Mouse (Mus musculus) small intestine, adult 2 months (tissue): ENCODE results near the gene Slc32a1. TPM values are rescaled to one million over a fixed set of nuclear protein-coding genes. Genes with fewer than 3 reads are reported as not detected.

Experiments used
- H3K27ac ChIP-seq: fragments of 200-500 bp; 2 replicates; pipeline ENCODE4 v1.5.1; 2012; ENCODE audit warnings: low read depth, low read length, control low read depth, inconsistent platforms; ENCODE audit not compliant: insufficient read depth
- H3K27me3 ChIP-seq: fragments of 200-500 bp; 2 replicates; pipeline ENCODE4 v1.6.1; 2012; ENCODE audit warnings: mild to moderate bottlenecking, moderate library complexity, low read length, inconsistent platforms; ENCODE audit not compliant: control insufficient read depth, insufficient read depth
- H3K36me3 ChIP-seq: fragments of 200-500 bp; 2 replicates; pipeline ENCODE4 v1.6.1; 2012; ENCODE audit warnings: mild to moderate bottlenecking, low read length, control low read depth, inconsistent platforms; ENCODE audit not compliant: control insufficient read depth, insufficient read depth
- H3K4me1 ChIP-seq: fragments of 200-500 bp; 2 replicates; pipeline ENCODE4 v1.6.1; 2012; ENCODE audit warnings: low read length, inconsistent platforms, mixed read lengths; ENCODE audit not compliant: control insufficient read depth, insufficient read depth, insufficient read length
- H3K4me3 ChIP-seq: fragments of 200-500 bp; 2 replicates; pipeline ENCODE4 v1.5.1; 2012; ENCODE audit warnings: low read depth, mild to moderate bottlenecking, control low read depth, inconsistent platforms, low read length, moderate library complexity
- CTCF ChIP-seq: fragments of 200-500 bp; IDR thresholded peaks from 2 replicates; pipeline ENCODE4 v1.5.1; 2012; ENCODE audit warnings: low read depth, mild to moderate bottlenecking, control low read depth, inconsistent platforms, low read length, moderate library complexity, mixed read lengths; ENCODE audit not compliant: insufficient replicate concordance, insufficient read length; ENCODE audit errors: extremely low read depth
- POLR2A ChIP-seq: fragments of 200-500 bp; IDR thresholded peaks from 2 replicates; pipeline ENCODE4 v1.6.1; 2012; ENCODE audit warnings: low read depth, mild to moderate bottlenecking, control low read depth, inconsistent platforms, low read length, moderate library complexity
- WGBS: fragments of 180-500 bp; shearing (Covaris S2); methylation state at CpG from one replicate; pipeline ENCODE4 v1.1.7; 2018; 5-methylcytosine and 5-hydroxymethylcytosine counted together
- polyA plus RNA-seq: library from polyadenylated mRNA; depleted of rRNA; stranded (reverse); fragments of >200 nt; gene quantifications from 2 replicates; pipeline ENCODE4 v1.2.3, GENCODE M21; 2012; rRNA removed

Slc32a1 gene
- polyA plus RNA-seq, result not detected in 2 replicates

DNA sequence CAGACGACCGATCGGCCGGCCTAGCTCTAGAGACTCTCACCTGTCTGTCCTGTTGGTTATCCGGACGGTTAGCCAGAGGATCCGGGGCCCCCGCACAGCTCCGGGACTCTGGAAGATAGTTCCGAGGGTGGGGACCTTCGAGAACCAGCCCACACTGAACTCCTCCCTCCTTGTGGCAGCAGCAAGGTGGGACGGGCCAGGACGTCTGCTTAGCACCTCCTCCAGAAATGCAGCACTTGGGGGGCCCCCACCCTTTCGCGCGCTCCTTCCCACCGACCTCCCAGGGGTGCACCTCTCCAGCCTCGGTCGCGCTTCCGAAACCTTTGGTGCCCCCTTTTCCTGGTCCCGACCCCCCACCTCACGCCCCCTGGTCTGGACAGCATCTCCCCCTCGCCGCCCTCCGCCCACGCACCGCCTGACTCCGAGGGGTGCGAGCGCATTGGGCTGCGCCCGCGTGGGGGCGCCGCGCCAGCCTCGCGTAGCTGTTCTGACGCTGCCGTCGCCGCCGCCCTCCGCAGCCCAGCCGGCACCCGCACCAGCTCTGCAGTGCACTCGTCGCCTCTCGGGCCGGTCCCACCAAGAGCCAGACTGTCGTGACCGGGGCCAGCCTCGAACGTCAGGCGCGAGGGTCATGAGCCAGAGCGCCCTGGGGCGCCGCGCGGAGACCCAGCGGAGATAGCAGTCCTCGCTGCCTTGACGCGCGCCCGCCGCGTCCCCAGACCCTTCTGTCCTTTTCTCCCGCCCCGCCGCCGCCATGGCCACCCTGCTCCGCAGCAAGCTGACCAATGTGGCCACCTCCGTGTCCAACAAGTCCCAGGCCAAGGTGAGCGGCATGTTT lies at the start of gene Slc32a1:
Gene Slc32a1, plus strand, starts transcription at position 280 of the 838 bp plus-strand sequence.
- 2% methylated on average over 77 of the region's 77 CpGs for WGBS
- no peaks in the 10 kb centered on the region for H3K36me3 ChIP-seq
- no peak for TF ChIP-seq CTCF
- TF ChIP-seq POLR2A, result no peak
- no peak within 1 kb of the TSS for H3K27ac ChIP-seq
- H3K4me3 ChIP-seq, result no peak within 1 kb of the TSS
- H3K27me3 ChIP-seq, result peaks cover 84% of the 10 kb centered on the region
- H3K4me1 ChIP-seq, result no peaks in the 10 kb centered on the region; the same call in 1 of the 2 replicates

DNA sequence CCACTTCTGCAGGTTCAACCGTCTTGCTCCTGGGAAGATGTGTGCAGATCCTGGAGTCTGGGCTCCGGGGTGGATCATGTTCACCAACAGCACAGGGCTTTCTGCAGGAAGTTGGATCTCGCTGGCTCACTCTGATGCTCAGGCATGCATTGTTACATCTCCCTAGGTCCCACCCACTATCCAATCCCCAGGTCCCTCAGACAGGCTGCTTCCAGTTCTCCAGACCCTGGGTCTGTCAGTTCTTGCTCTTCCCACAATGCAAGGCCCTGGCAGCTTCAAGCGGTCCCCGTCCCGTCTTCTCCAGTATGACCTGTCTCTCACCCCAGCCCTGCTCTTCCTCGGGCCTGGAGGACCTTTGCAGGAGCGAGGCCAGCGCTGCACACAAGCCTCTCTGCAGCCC lies 49.8 kb upstream of the Slc32a1 start:
- Histone ChIP-seq H3K36me3 (no peaks in the 10 kb centered on the region), H3K27ac (no peak overlapping the region), H3K4me3 (no peak overlapping the region), H3K4me1 (no peaks in the 10 kb centered on the region; the same call in 1 of the 2 replicates), H3K27me3 (peaks cover 4% of the 10 kb centered on the region; the same call in 1 of the 2 replicates)
- 20% methylated on average over 9 of the region's 9 CpGs for WGBS
- TF ChIP-seq CTCF (no peak), POLR2A (no peak)

DNA sequence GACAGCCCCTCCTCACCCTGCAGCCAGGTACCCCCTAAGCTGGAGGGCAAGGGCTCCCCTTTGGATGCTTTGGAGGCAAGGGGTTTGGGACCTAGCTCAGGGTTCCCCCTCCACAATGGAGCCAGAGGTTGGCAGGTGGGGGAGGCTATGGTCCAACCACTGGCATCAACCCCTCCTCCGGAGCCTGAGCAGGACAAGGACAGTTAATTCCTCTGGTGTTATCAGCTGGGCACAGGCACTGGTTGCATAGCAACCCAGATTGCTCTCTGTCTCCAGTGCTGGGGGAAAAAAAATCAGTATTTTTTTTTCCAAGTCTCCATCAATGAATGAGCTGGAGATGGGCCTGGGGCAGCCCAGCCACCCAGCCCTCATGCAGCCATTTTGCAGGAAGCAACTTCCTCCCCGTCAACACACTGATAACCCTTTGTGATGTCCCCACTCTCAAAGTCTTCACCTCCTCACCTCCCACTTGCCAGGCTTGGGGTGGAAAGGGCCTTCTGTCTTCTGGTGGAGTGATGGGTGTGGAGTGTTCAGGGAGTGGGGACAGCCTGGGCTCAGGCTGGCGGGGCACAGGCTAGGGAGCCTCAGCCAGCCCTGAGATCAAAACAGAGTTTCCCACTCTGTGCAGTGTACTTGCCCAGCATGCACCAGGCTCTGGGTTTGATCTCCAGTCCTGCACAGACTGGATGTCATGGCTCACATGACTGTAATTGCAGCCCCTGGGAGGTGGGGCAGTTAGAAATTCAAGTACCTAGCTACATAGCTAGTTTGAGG lies 49.0 kb upstream of the Slc32a1 start:
- Histone ChIP-seq H3K27me3 (peaks cover 4% of the 10 kb centered on the region; the same call in 1 of the 2 replicates), H3K36me3 (no peaks in the 10 kb centered on the region), H3K27ac (no peak overlapping the region), H3K4me1 (no peaks in the 10 kb centered on the region), H3K4me3 (no peak overlapping the region)
- TF ChIP-seq CTCF (no peak), POLR2A (no peak)
- 42% methylated on average over 3 of the region's 3 CpGs for WGBS

DNA sequence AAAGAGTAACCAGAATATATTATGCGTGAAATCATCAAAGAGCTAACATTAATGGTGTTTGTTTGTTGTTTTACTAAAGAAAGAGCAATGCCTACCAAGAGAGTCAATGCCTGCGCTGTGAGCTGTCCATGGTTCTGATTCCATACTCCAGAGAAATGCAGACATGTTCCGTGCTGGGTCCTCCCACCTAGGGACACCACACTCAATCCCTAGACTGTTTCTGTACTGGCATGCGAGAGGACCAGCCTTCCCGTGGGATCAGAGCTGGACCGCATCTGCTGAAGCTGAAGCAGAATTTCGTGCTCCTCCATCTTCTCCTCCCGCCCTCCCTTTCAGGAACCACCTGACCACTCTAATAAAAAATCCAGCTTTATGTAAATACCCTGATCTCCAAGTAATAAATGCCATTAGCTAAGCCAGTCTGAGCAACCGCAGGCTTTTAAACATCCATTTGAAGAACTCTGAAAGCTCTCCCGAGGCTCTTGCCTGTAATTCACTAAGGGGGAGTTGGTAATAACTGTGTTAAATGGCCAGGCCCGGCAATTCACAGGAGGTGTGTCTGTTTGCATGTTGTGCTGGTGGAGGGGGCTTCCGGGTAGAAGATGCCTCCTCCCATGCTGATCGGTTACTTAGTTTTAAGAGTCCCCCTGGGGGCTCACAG lies 40.0 kb upstream of the Slc32a1 start:
- Histone ChIP-seq H3K4me1 (no peaks in the 10 kb centered on the region), H3K4me3 (no peak overlapping the region), H3K27me3 (no peaks in the 10 kb centered on the region), H3K36me3 (no peaks in the 10 kb centered on the region), H3K27ac (no peak overlapping the region)
- TF ChIP-seq POLR2A (no peak), CTCF (no peak)
- WGBS, result 25% methylated on average over 13 of the region's 13 CpGs

DNA sequence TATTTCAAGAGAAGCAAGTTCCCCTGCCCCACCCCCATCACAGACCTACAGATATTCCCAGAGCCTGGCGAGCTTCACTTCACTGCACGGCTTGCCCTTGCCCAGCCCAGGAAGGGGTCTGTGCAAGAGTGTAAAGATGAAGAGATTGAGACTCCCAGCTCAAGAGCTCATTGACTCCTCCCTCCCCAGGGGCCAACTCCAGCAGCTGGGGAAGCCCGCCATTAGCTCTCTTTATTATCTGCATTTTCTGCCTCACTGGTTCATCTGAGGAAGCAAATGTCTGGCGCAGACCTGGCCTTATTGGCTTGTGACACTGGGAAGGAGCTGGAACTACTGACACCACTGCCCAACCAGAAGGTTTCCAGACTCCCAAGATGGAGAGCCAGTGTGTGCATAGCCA lies 30.6 kb upstream of the Slc32a1 start:
- no peaks in the 10 kb centered on the region for H3K27me3 ChIP-seq
- 72% methylated on average over 4 of the region's 4 CpGs for WGBS
- H3K27ac ChIP-seq, result no peak overlapping the region
- H3K36me3 ChIP-seq, result no peaks in the 10 kb centered on the region
- no peaks in the 10 kb centered on the region for H3K4me1 ChIP-seq
- H3K4me3 ChIP-seq, result no peak overlapping the region
- TF ChIP-seq CTCF (no peak), POLR2A (no peak)

DNA sequence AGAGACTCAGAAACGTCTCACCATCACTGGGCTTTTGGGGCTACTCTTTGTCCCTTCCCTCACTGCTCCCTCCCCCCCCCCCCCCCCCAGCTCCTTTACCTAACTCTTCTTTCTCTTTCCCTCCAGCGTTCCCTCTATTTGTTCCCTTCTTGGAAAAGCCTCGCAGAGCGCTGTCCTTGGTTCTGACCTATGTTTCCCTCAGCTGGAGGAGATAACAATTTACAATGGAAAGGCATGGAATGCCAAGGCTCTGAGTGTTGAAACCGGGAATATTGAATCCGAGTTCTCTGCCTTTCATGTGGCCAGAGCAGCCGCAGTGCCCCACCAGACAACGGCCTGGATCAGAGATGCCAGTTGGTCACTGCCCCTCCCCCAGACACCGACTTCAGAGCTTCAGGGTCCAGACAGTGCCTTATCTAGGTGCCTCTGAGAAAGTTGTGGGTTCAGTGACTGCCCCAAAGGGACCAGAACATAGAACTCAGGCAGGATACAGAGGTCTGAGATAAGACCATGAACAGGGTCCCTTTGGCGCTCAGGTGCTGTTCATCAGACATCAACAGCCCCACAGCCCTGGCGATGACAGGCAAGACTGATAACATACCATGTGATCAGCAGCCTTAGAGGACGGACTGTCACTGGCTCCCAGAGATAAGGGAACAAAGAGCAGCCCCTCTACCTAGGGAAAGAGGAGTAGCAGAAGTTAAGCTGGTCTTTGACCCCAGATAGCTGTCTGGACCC lies 25.8 kb upstream of the Slc32a1 start:
- Histone ChIP-seq H3K4me1 (no peaks in the 10 kb centered on the region), H3K27ac (no peak overlapping the region), H3K36me3 (no peaks in the 10 kb centered on the region), H3K4me3 (no peak overlapping the region), H3K27me3 (no peaks in the 10 kb centered on the region)
- TF ChIP-seq CTCF (no peak), POLR2A (no peak)
- WGBS, result 6% methylated on average over 12 of the region's 12 CpGs
